In genomic region chr2:126599005-126599404, GRCm38 (mm10) we compare ENCODE assay signal across 10 mouse cellular contexts. TPM values are rescaled to one million over a fixed set of nuclear protein-coding genes. Genes with fewer than 3 reads are reported as not detected.
DNase-seq lines count a peak whose midpoint lies in the region; ATAC-seq and TF ChIP-seq lines count a peak whose summit lies in the region.
"Had no signal": no experiment of that assay in that cellular context is flagged by ENCODE, and none has a peak within 500 bp of the region (broad histone marks: within the 10 kb centered on the region; RNA-seq: fewer than 3 reads in every experiment).

No protein-coding gene starts in this region.

- H3K36me3 ChIP-seq in kidney, postnatal 0 days (ENCODE audit: insufficient read depth, low read length), result no peaks in the 10 kb centered on the region
- no peaks in the 10 kb centered on the region for H3K36me3 ChIP-seq in embryonic facial prominence, embryonic 15.5 days
- H3K36me3 ChIP-seq: neural tube, embryonic 13.5 days had no signal

- no peaks in the 10 kb centered on the region for H3K27me3 ChIP-seq in kidney, postnatal 0 days (ENCODE audit: insufficient read depth, low read length)
- H3K27me3 ChIP-seq in Patski, result no peaks in the 10 kb centered on the region
- H3K27me3 ChIP-seq in embryonic facial prominence, embryonic 15.5 days, result no peaks in the 10 kb centered on the region
- H3K27me3 ChIP-seq: neural tube, embryonic 13.5 days had no signal

- in situ Hi-C loops in Patski (cut with MboI; ENCODE audit: low pct_unique_long_range_greater_than_20kb), result loop anchor here (5.0 to 10.0 kb wide), 3 partner anchors 58 to 406 kb away; partner anchors contain the start of genes Ap4e1 and Usp50

- H3K9me3 ChIP-seq in kidney, postnatal 0 days (replicated peaks; ENCODE audit: low read length), result no peaks in the 10 kb centered on the region
- H3K9me3 ChIP-seq in embryonic facial prominence, embryonic 15.5 days (replicated peaks), result no peaks in the 10 kb centered on the region
- H3K9me3 ChIP-seq: neural tube, embryonic 13.5 days had no signal

- ATAC-seq in kidney, postnatal 0 days (replicated peaks; ENCODE audit: low FRiP score, low read depth), result peak; percentile 38; the same call in 1 of the 2 replicates
- no peak for ATAC-seq in Patski
- no peak for ATAC-seq in embryonic facial prominence, embryonic 15.5 days (ENCODE audit: insufficient number of reproducible peaks, low FRiP score, low TSS enrichment, low read depth)
- no peak for ATAC-seq in monocyte, adult 5-6 weeks (replicated peaks; ENCODE audit: insufficient number of reproducible peaks, low FRiP score, low TSS enrichment, poor library complexity, severe bottlenecking)

- POLR2A ChIA-PET in Patski (lab: Charles Lee), result interaction anchor here (1.5 kb wide), 1 partner anchor 62 kb away, joined by 3 read pairs; no protein-coding TSS in a partner anchor

- H3K4me2 ChIP-seq in kidney, postnatal 0 days (ENCODE audit: low read length), result no peak overlapping the region
- peak overlapping the region; percentile 22 for H3K4me2 ChIP-seq in embryonic facial prominence, embryonic 15.5 days (replicated peaks)
- H3K4me2 ChIP-seq: neural tube, embryonic 13.5 days had no signal

- peaks cover 4% of the 10 kb centered on the region; the same call in 1 of the 2 replicates for H3K4me1 ChIP-seq in kidney, postnatal 0 days (replicated peaks; ENCODE audit: insufficient read depth, low read length)
- 0 out of 2 replicates have a peak, but pooled peaks cover 11% of the 10 kb centered on the region for H3K4me1 ChIP-seq in embryonic facial prominence, embryonic 15.5 days
- H3K4me1 ChIP-seq: neural tube, embryonic 13.5 days had no signal

- 12% methylated on average over 3 of the region's 3 CpGs for WGBS in kidney, postnatal 0 days
- 10% methylated on average over 3 of the region's 3 CpGs for WGBS in embryonic facial prominence, embryonic 15.5 days

- CTCF ChIA-PET in Patski (lab: Charles Lee), result interaction anchor here (0.6 to 2.0 kb wide), 9 partner anchors 9 to 186 kb away, joined by 3 to 7 read pairs (median 3); no protein-coding TSS in a partner anchor

- peak; percentile 83 for DNase-seq in kidney, postnatal 0 days (ENCODE audit: low spot score)
- no peak for DNase-seq in kidney, adult 11 months
- no peak for DNase-seq in Patski (ENCODE audit: low read depth, low spot score)
- peak; percentile 17 to 18 for DNase-seq in natural killer cell, adult 2 months (ENCODE audit: low spot score in 2 of 2)
- no peak for DNase-seq in layer of hippocampus, postnatal 36 days
- no peak for DNase-seq in gastrocnemius, postnatal 10 days

- H3K9ac ChIP-seq in kidney, postnatal 0 days (ENCODE audit: low read depth, low read length), result no peak overlapping the region
- no peak overlapping the region for H3K9ac ChIP-seq in embryonic facial prominence, embryonic 15.5 days
- H3K9ac ChIP-seq: neural tube, embryonic 13.5 days had no signal

- H3K27ac ChIP-seq in kidney, postnatal 0 days, result no peak overlapping the region
- no peak overlapping the region for H3K27ac ChIP-seq in embryonic facial prominence, embryonic 15.5 days (replicated peaks)
- H3K27ac ChIP-seq: neural tube, embryonic 13.5 days had no signal

- TF ChIP-seq CTCF in kidney, postnatal 0 days (IDR thresholded peaks at IDR 0.05; ENCODE audit: low read depth), result peak; percentile 75
- peak; percentile 51 for TF ChIP-seq CTCF in Patski (IDR thresholded peaks at IDR 0.05)

- no peak overlapping the region for H3K4me3 ChIP-seq in kidney, postnatal 0 days (replicated peaks; ENCODE audit: low read depth, low read length)
- H3K4me3 ChIP-seq in embryonic facial prominence, embryonic 15.5 days (replicated peaks), result no peak overlapping the region
- H3K4me3 ChIP-seq: erythroblast, embryonic 14.5 days; neural tube, embryonic 13.5 days had no signal

RNA-seq across cellular contexts. Expression of gene Hdc, which starts 20.1 kb away (rescaled TPM):
- 223 and 250 TPM in 2 replicates for polyA plus RNA-seq in kidney, postnatal 0 days (2015; fragmentation: Nextera tagmentation; extraction: Ambion mirVana)
- polyA plus RNA-seq in Patski (2021), result 0.12 TPM
- polyA plus RNA-seq in embryonic facial prominence, embryonic 15.5 days (2015; fragmentation: Nextera tagmentation; extraction: Ambion mirVana), result 129 and 142 TPM in 2 replicates
- 1 to 10 TPM in 1 of 2 experiments, under 1 TPM in 1; 0.70 to 1.4 TPM for total RNA-seq in layer of hippocampus, postnatal 36 days (2021)
- 1 to 10 TPM in 1 of 2 experiments, under 1 TPM in 1; 0.85 to 1.5 TPM for total RNA-seq in gastrocnemius, postnatal 10 days (2021)
- 27.7 to 79.7 TPM (median 71.5 TPM) in 3 replicates for total RNA-seq in monocyte, adult 5-6 weeks (2017)

RNA-seq across cellular contexts. Expression of gene Slc27a2, which starts 46.8 kb away (rescaled TPM):
- polyA plus RNA-seq in kidney, postnatal 0 days (2015; fragmentation: Nextera tagmentation; extraction: Ambion mirVana), result 214 and 258 TPM in 2 replicates
- not detected for polyA plus RNA-seq in Patski (2021)
- polyA plus RNA-seq in embryonic facial prominence, embryonic 15.5 days (2015; fragmentation: Nextera tagmentation; extraction: Ambion mirVana), result 16.3 and 24.8 TPM in 2 replicates
- 10 to 100 TPM; 11.1 to 12.0 TPM for total RNA-seq in layer of hippocampus, postnatal 36 days (2021)
- total RNA-seq in gastrocnemius, postnatal 10 days (2021), result under 1 TPM in 1 of 2 experiments, not detected in 1; 0.56 TPM
- 0.32 to 0.87 TPM in 2 of 3 replicates, not detected in the other for total RNA-seq in monocyte, adult 5-6 weeks (2017)
- polyA plus RNA-seq: erythroblast, embryonic 14.5 days had no signal

Comparison
In these comparisons a context has a peak if more than half of its experiments do, and no peak if none do; other contexts are left out.
1. DNase-seq: peak in kidney, postnatal 0 days (single experiment) and natural killer cell, adult 2 months (2 of 2); none in kidney, adult 11 months (single experiment), Patski (single experiment), layer of hippocampus, postnatal 36 days (0 of 2) and gastrocnemius, postnatal 10 days (single experiment).
2. RNA of gene Hdc, which starts 20.1 kb away (total RNA-seq): 27.7 to 79.7 TPM in monocyte, adult 5-6 weeks; 0.85 to 1.5 TPM in gastrocnemius, postnatal 10 days and 0.70 to 1.4 TPM in layer of hippocampus, postnatal 36 days; every median in the first group is over 10 times any median in the second.